Mouse (Mus musculus) liver, postnatal 0 days (tissue): ENCODE measurements around the gene Shmt1.

Experiments
- CTCF ChIP-seq: sonication (generic); IDR thresholded peaks from 2 replicates; pipeline ENCODE4 v1.5.1; 2016; ENCODE audit warnings: antibody characterized with exemption, low read depth
- EP300 ChIP-seq: IDR thresholded peaks from 2 replicates; pipeline ENCODE4 v1.6.1; 2016; ENCODE audit warnings: antibody characterized with exemption, low read depth, mild to moderate bottlenecking

GRCm38 (mm10) chr11:60777801-60778370, 33.6 kb downstream of the Shmt1 start:
- TF ChIP-seq EP300 (no peak), CTCF (no peak)
